8 mouse cellular contexts compared by ENCODE assay signal in genomic region chr3:87174096-87174768, GRCm38 (mm10). TPM values are rescaled to one million over a fixed set of nuclear protein-coding genes. Genes with fewer than 3 reads are reported as not detected.
DNase-seq lines count a peak whose midpoint lies in the region; ATAC-seq and TF ChIP-seq lines count a peak whose summit lies in the region.

TSS of gene Kirrel (minus strand) at chr3:87174747.

- peak within 1 kb of the TSS; percentile 54 for H3K4me3 ChIP-seq in C2C12 (ENCODE audit: insufficient read depth, poor library complexity, severe bottlenecking)
- peak within 1 kb of the TSS; percentile 63 for H3K4me3 ChIP-seq in embryonic fibroblast, embryonic 13.5 days (ENCODE audit: insufficient read depth, low read length)
- H3K4me3 ChIP-seq in heart, embryonic 14.5 days (ENCODE audit: control insufficient read depth in 1 of 2, insufficient read depth in 1 of 2, low read depth in 1 of 2, low read length in 2 of 2): peak within 1 kb of the TSS; percentile 74 to 83
- peak within 1 kb of the TSS; percentile 55 for H3K4me3 ChIP-seq in kidney, postnatal 0 days (replicated peaks; ENCODE audit: low read depth, low read length)

- H3K79me3 ChIP-seq in C2C12 (ENCODE audit: low read depth): peaks cover 47% of the 10 kb centered on the region

- ATAC-seq in heart, embryonic 14.5 days (ENCODE audit: insufficient number of reproducible peaks, insufficient read depth, low FRiP score, low read depth): peak; percentile 87
- peak; percentile 81 for ATAC-seq in kidney, postnatal 0 days (replicated peaks; ENCODE audit: low FRiP score, low read depth)
- no peak for ATAC-seq in inflammation-experienced regulatory T-cells, adult 6 months

- peak; percentile 69; the same call in 1 of the 2 replicates for TF ChIP-seq POLR2A in embryonic fibroblast, embryonic 13.5 days (IDR thresholded peaks at IDR 0.05; ENCODE audit: low read depth, low read length)

- DNase-seq in adrenal gland, adult 2 months: peak; percentile 90
- DNase-seq in kidney, postnatal 0 days (ENCODE audit: low spot score): peak; percentile 96
- peak; percentile 71 for DNase-seq in lung, postnatal 25 days (ENCODE audit: low spot score)
- DNase-seq in retina, postnatal 7 days (ENCODE audit: low read depth, low spot score): peak; percentile 75

- H3K27me3 ChIP-seq in C2C12 (ENCODE audit: control insufficient read depth, insufficient read depth, insufficient read length): peaks cover 2% of the 10 kb centered on the region
- H3K27me3 ChIP-seq in heart, embryonic 14.5 days (ENCODE audit: control insufficient read depth, insufficient read depth, low read length): no peaks in the 10 kb centered on the region; the same call in 1 of the 2 replicates
- H3K27me3 ChIP-seq in kidney, postnatal 0 days (ENCODE audit: insufficient read depth, low read length): no peaks in the 10 kb centered on the region

- H3K27ac ChIP-seq in embryonic fibroblast, embryonic 13.5 days (ENCODE audit: insufficient read depth, low read length): peak within 1 kb of the TSS; percentile 94
- H3K27ac ChIP-seq in heart, embryonic 14.5 days (replicated peaks in 1 of 2; ENCODE audit: control insufficient read depth in 1 of 2, insufficient read depth in 1 of 2, low read depth in 2 of 2, low read length in 2 of 2): peak within 1 kb of the TSS; percentile 75 to 82
- peak within 1 kb of the TSS; percentile 67 for H3K27ac ChIP-seq in kidney, postnatal 0 days

- peaks cover 13% of the 10 kb centered on the region for H3K36me3 ChIP-seq in C2C12 (ENCODE audit: control insufficient read depth, insufficient read depth)
- H3K36me3 ChIP-seq in heart, embryonic 14.5 days (ENCODE audit: control insufficient read depth, insufficient read depth, low read length): no peaks in the 10 kb centered on the region
- H3K36me3 ChIP-seq in kidney, postnatal 0 days (ENCODE audit: insufficient read depth, low read length): no peaks in the 10 kb centered on the region

- H3K9me3 ChIP-seq in heart, embryonic 14.5 days (ENCODE audit: control insufficient read depth, low read length): no peaks in the 10 kb centered on the region
- H3K9me3 ChIP-seq in kidney, postnatal 0 days (replicated peaks; ENCODE audit: low read length): no peaks in the 10 kb centered on the region

- peak within 1 kb of the TSS; percentile 85 for H3ac ChIP-seq in C2C12 (ENCODE audit: control insufficient read depth, insufficient read length, low read depth)

- H3K4me2 ChIP-seq in heart, embryonic 14.5 days (ENCODE audit: low read length): peak within 1 kb of the TSS; percentile 91
- H3K4me2 ChIP-seq in kidney, postnatal 0 days (ENCODE audit: low read length): peak within 1 kb of the TSS; percentile 70

- peaks cover 15% of the 10 kb centered on the region; the same call in 1 of the 2 replicates for H3K4me1 ChIP-seq in embryonic fibroblast, embryonic 13.5 days (ENCODE audit: control insufficient read depth, insufficient read depth, low read length)
- peaks cover 19 to 38% of the 10 kb centered on the region in 2 experiments for H3K4me1 ChIP-seq in heart, embryonic 14.5 days (ENCODE audit: control insufficient read depth in 2 of 2, insufficient read depth in 2 of 2, low read length in 2 of 2)
- H3K4me1 ChIP-seq in kidney, postnatal 0 days (replicated peaks; ENCODE audit: insufficient read depth, low read length): peaks cover 10% of the 10 kb centered on the region

- WGBS in heart, embryonic 14.5 days: under 1% methylated on average over 37 of the region's 45 CpGs
- under 1% methylated on average over 45 of the region's 45 CpGs for WGBS in kidney, postnatal 0 days

- peaks cover 56% of the 10 kb centered on the region for H3K79me2 ChIP-seq in C2C12 (ENCODE audit: control insufficient read depth, insufficient read depth)

- TF ChIP-seq CTCF in C2C12 (IDR thresholded peaks at IDR 0.05; ENCODE audit: control insufficient read depth, insufficient read depth, insufficient read length): no peak
- TF ChIP-seq CTCF in embryonic fibroblast, embryonic 13.5 days (IDR thresholded peaks at IDR 0.05; ENCODE audit: borderline replicate concordance, insufficient read depth, low read length): no peak
- peak; percentile 56; the same call in 1 of the 2 replicates for TF ChIP-seq CTCF in kidney, postnatal 0 days (IDR thresholded peaks at IDR 0.05; ENCODE audit: low read depth)

- peak within 1 kb of the TSS; percentile 91 for H3K9ac ChIP-seq in heart, embryonic 14.5 days (ENCODE audit: low read length)
- H3K9ac ChIP-seq in kidney, postnatal 0 days (ENCODE audit: low read depth, low read length): peak within 1 kb of the TSS; percentile 68

TF ChIP-seq in C2C12, 6 proteins besides CTCF, POLR2A, EP300 and RAD21:
- TF ChIP-seq MYOG (IDR thresholded peaks at IDR 0.05; ENCODE audit: control insufficient read depth, extremely low read depth, insufficient read length): no peak
- TF ChIP-seq FOSL1 (IDR thresholded peaks at IDR 0.05; ENCODE audit: insufficient read depth, low read length, poor library complexity, severe bottlenecking): no peak
- no peak for TF ChIP-seq MYOD1 (IDR thresholded peaks at IDR 0.05; ENCODE audit: control insufficient read depth, insufficient read length, low read depth)
- TF ChIP-seq CEBPB (IDR thresholded peaks at IDR 0.05; ENCODE audit: low read depth): no peak
- no peak for TF ChIP-seq MAX (IDR thresholded peaks at IDR 0.05)
- TF ChIP-seq USF1 (IDR thresholded peaks at IDR 0.05; ENCODE audit: low read depth): no peak
TF ChIP-seq in C2C12: peak in this region for 0.

RNA-seq across cellular contexts. Expression of gene Kirrel, which starts in this region (rescaled TPM):
- 42.4 TPM for polyA plus RNA-seq in C2C12 (2012; fragmentation: generic; extraction: Trizol)
- 10 to 100 TPM; 12.5 to 22.0 TPM for total RNA-seq in adrenal gland, adult 2 months (2021)
- 9.9 and 11.2 TPM in 2 replicates for polyA plus RNA-seq in adrenal gland, adult 2 months (2012; rRNA removed)
- polyA plus RNA-seq in embryonic fibroblast, embryonic 13.5 days (2011; ENCODE audit: insufficient read length, low read depth, missing spikeins): 89.7 and 101 TPM in 2 replicates
- 6.1 and 7.3 TPM in 2 replicates for polyA plus RNA-seq in heart, embryonic 14.5 days (2014; fragmentation: Nextera tagmentation; extraction: Ambion mirVana)
- polyA plus RNA-seq in kidney, postnatal 0 days (2015; fragmentation: Nextera tagmentation; extraction: Ambion mirVana): 11.7 and 12.3 TPM in 2 replicates
- polyA plus RNA-seq in inflammation-experienced regulatory T-cells, adult 6 months (2017; shearing (Covaris generic)): not detected
